Mouse (Mus musculus) left cerebral cortex, postnatal 36 days (tissue): ENCODE data around the gene Klhdc3. TPM values are rescaled to one million over a fixed set of nuclear protein-coding genes. Genes with fewer than 3 reads are reported as not detected.

Source experiments
- DNase-seq, 2 experiments: peaks; one replicate each; pipeline ENCODE4 v3.0.0; 2021 to 2022; ENCODE audit warnings: low spot score in 2 of 2, mixed read lengths in 1 of 2
- intact Hi-C: fragments of 180-260 bp; cut with DNase I; formaldehyde crosslinking; loops from one replicate; pipeline ENCODE4 v1.15.1; 2025
- total RNA-seq, 2 experiments: library from RNA; stranded (reverse); gene quantifications; 2 replicates each; pipeline ENCODE4 v1.2.3; 2021

The Klhdc3 gene
- total RNA-seq: 100 to 1,000 TPM; 188 to 234 TPM

GRCm38 (mm10) chr17:46680760-46681373, at the start of gene Klhdc3:
TSS of gene Klhdc3 (minus strand) at chr17:46680914.
- intact Hi-C loops: loop anchor here (2.0 kb wide), 1 partner anchor 34 kb away; the partner anchor contains the start of genes Klc4 and Mrpl2
- peak; percentile 96 to 97 for DNase-seq

GRCm38 (mm10) chr17:46728904-46729318, 48.2 kb upstream of the Klhdc3 start, which contains the start of gene Gnmt:
TSS of gene Gnmt (minus strand) at chr17:46729168.
- intact Hi-C loops: no loop called here
- no peak for DNase-seq

- no peak for DNase-seq
- intact Hi-C loops: no loop called here
These were observed 47.8 kb upstream of the Klhdc3 start for GRCm38 (mm10) chr17:46728496-46728895.

- intact Hi-C loops: no loop called here
These were observed 47.3 kb upstream of the Klhdc3 start for GRCm38 (mm10) chr17:46728021-46728420.

GRCm38 (mm10) chr17:46727271-46727670, 46.6 kb upstream of the Klhdc3 start:
- DNase-seq: no peak
- intact Hi-C loops: no loop called here

More at GRCm38 (mm10) chr17:46728021-46728420, 47.3 kb upstream of the Klhdc3 start:
- no peak for DNase-seq

- no peak for DNase-seq
- intact Hi-C loops: no loop called here
These were observed 45.3 kb upstream of the Klhdc3 start for GRCm38 (mm10) chr17:46725731-46726645.

GRCm38 (mm10) chr17:46725273-46725672, 44.6 kb upstream of the Klhdc3 start:
- no peak for DNase-seq
- intact Hi-C loops: no loop called here

GRCm38 (mm10) chr17:46724477-46725084, 43.9 kb upstream of the Klhdc3 start:
- DNase-seq: no peak
- intact Hi-C loops: no loop called here

- no peak for DNase-seq
- intact Hi-C loops: no loop called here
These were observed 40.4 kb upstream of the Klhdc3 start for GRCm38 (mm10) chr17:46721077-46721476.

GRCm38 (mm10) chr17:46714756-46715481, 34.2 kb upstream of the Klhdc3 start:
- intact Hi-C loops: loop anchor here (5.0 kb wide), 1 partner anchor 43 kb away; the partner anchor contains the start of gene Rrp36
- no peak for DNase-seq

GRCm38 (mm10) chr17:46713849-46714248, 33.1 kb upstream of the Klhdc3 start:
- intact Hi-C loops: loop anchor here (5.0 kb wide), 1 partner anchor 42 kb away; the partner anchor contains the start of gene Rrp36

GRCm38 (mm10) chr17:46712442-46712841, 31.7 kb upstream of the Klhdc3 start:
- no peak for DNase-seq
- intact Hi-C loops: loop anchor here (5.0 kb wide), 1 partner anchor 40 kb away; the partner anchor contains the start of gene Rrp36

More at GRCm38 (mm10) chr17:46713849-46714248, 33.1 kb upstream of the Klhdc3 start:
- DNase-seq: no peak

- intact Hi-C loops: loop anchor here (5.0 kb wide), 1 partner anchor 39 kb away; the partner anchor contains the start of gene Rrp36
- DNase-seq: peak; percentile 33 to 34
These were observed 31.0 kb upstream of the Klhdc3 start for GRCm38 (mm10) chr17:46711612-46712271.

GRCm38 (mm10) chr17:46710959-46711597, 30.4 kb upstream of the Klhdc3 start, which contains the start of gene Pex6:
TSS of gene Pex6 (plus strand) at chr17:46711463.
- peak; percentile 92 to 93 for DNase-seq
- intact Hi-C loops: loop anchor here (5.0 kb wide), 1 partner anchor 39 kb away; the partner anchor contains the start of gene Rrp36

- no peak for DNase-seq
- intact Hi-C loops: no loop called here
These were observed 25.8 kb upstream of the Klhdc3 start for GRCm38 (mm10) chr17:46706375-46707089.

GRCm38 (mm10) chr17:46704887-46705835, 24.4 kb upstream of the Klhdc3 start, which contains the start of gene Ppp2r5d:
TSS of gene Ppp2r5d (minus strand) at chr17:46705111.
- DNase-seq: peak; percentile 95 to 96
- intact Hi-C loops: no loop called here
